Mouse (Mus musculus): ENCODE measurements around the gene Tmem91. TPM values are rescaled to one million over a fixed set of nuclear protein-coding genes. Genes with fewer than 3 reads are reported as not detected.

Gene Tmem91
- polyA plus RNA-seq, 1 experiment from 2014 or later: 2.2 TPM

GRCm38 (mm10) chr7:25652244-25652759, 22.7 kb downstream of the Tmem91 start:
- Histone ChIP-seq H3K4me3 (no peak overlapping the region), H3K27ac (no peak overlapping the region), H3K36me3 (replicated peaks) (no peaks in the 10 kb centered on the region), H3K9me3 (no peaks in the 10 kb centered on the region), H3K27me3 (ENCODE audit: poor library complexity, severe bottlenecking) (no peaks in the 10 kb centered on the region), H3K4me1 (peaks cover 11% of the 10 kb centered on the region)
- WGBS: 93% methylated on average over 12 of the region's 12 CpGs
- no peak for DNase-seq (ENCODE audit: extremely low spot score, low spot score)

DNA sequence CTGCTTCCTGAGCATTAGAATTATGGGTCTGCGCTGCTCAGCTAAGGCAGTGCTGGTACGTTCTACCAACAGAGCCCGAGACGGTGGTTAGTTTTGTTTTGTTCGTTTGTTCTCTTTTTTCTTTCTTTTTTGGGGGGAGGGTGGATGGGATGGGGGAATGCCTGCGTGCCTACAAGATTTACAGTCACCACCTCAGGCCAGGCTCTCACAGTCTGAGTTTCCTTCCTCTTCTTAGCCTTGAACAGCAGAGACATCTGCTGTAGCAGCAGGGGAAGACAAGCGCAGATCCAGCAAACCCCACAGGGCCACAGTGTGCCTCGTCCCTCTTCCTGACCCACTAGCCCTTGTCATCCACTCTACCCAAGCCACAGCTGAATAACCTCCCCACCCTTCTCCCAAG, 23.7 kb downstream of the Tmem91 start:
- DNase-seq (ENCODE audit: extremely low spot score, low spot score): no peak
- Histone ChIP-seq H3K9me3 (no peaks in the 10 kb centered on the region), H3K36me3 (replicated peaks) (no peaks in the 10 kb centered on the region), H3K27ac (no peak overlapping the region), H3K4me1 (peaks cover 8% of the 10 kb centered on the region; the same call in 1 of the 2 replicates), H3K27me3 (ENCODE audit: poor library complexity, severe bottlenecking) (no peaks in the 10 kb centered on the region), H3K4me3 (no peak overlapping the region)
- WGBS: 94% methylated on average over 8 of the region's 8 CpGs

DNA sequence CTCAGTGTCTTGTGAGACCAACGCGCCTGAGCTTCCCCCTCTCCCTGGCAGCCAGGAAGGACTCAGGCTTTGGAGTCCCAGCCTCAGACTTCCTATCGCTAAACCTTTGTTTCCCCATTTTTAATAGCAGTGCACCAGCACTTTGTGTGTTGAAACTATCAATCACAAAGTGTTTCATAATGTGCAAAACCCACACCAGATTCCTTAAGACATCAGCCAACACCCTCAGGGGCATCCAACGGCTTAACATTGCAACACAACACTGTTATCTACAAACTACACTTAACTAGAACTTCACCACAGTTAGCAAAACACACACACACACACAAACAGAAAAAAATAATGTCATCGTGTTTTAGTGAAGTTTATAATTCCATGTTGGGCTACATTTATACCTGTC, 25.1 kb downstream of the Tmem91 start:
- no peak for DNase-seq (ENCODE audit: extremely low spot score, low spot score)
- H3K4me1 ChIP-seq: peaks cover 13% of the 10 kb centered on the region
- no peak overlapping the region for H3K27ac ChIP-seq
- no peak overlapping the region for H3K4me3 ChIP-seq
- no peaks in the 10 kb centered on the region for H3K9me3 ChIP-seq
- no peaks in the 10 kb centered on the region for H3K27me3 ChIP-seq (ENCODE audit: poor library complexity, severe bottlenecking)
- 77% methylated on average over 5 of the region's 5 CpGs for WGBS
- H3K36me3 ChIP-seq (replicated peaks): no peaks in the 10 kb centered on the region

DNA sequence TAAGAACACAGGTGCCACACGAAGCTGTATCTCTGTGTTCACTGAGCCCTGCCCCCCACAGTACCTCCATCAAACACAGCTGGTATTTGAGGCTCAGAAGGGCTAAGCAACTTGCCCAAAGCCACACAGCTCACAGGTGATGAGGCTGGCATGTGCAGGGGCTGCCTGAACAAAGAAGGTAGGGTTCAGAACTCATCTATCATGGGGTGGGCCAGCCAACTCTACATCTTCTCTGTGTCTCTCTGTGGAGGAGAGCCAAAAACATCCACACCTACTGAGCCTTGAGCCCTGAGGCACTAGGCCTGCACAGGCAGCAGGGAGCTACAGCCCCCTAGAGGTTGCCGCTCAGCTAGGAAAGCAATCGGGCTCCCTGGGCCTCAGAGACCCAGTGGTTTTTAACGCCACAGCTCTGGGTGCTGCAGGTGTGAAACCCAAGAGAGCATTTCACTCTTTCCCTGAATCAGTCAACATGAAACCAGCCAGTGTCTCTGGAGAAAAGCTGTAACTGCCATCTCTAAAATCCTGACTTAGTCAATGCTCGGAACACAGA, 27.3 kb downstream of the Tmem91 start:
- 63% methylated on average over 5 of the region's 5 CpGs for WGBS
- no peak for DNase-seq (ENCODE audit: extremely low spot score, low spot score)

DNA sequence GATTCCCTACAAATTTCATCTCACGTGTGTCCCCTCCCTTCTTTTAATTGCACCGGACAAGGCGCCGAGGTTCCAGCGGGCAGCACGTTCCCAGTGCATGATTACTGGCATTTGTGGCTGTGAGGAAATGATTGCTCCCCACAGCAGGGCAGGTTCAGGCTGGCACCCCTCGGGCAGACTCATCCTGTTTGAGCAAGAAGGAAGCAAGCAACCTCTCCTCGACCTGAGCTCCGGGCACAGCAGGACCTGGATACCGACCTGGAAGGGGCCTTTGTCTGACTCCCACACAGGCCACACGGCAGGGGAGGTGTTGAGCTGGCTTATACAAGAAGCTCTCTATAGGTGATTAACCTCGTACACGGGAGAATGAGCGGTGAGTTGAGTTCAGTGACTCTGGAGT, 29.9 kb downstream of the Tmem91 start:
- no peak overlapping the region for H3K27ac ChIP-seq
- DNase-seq (ENCODE audit: extremely low spot score, low spot score): no peak
- no peaks in the 10 kb centered on the region for H3K27me3 ChIP-seq (ENCODE audit: poor library complexity, severe bottlenecking)
- H3K4me1 ChIP-seq: peaks cover 15% of the 10 kb centered on the region
- WGBS: 45% methylated on average over 14 of the region's 14 CpGs
- no peaks in the 10 kb centered on the region for H3K9me3 ChIP-seq
- 0 out of 2 replicates have a peak, but pooled peaks cover 3% of the 10 kb centered on the region for H3K36me3 ChIP-seq (replicated peaks)
- H3K4me3 ChIP-seq: no peak overlapping the region

More for the DNA sequence above, 27.3 kb downstream of the Tmem91 start:
- Histone ChIP-seq H3K4me3 (no peak overlapping the region), H3K27ac (no peak overlapping the region), H3K4me1 (peaks cover 15% of the 10 kb centered on the region), H3K27me3 (ENCODE audit: poor library complexity, severe bottlenecking) (no peaks in the 10 kb centered on the region), H3K36me3 (replicated peaks) (no peaks in the 10 kb centered on the region), H3K9me3 (no peaks in the 10 kb centered on the region)

- H3K4me3 ChIP-seq: no peak overlapping the region
- H3K27ac ChIP-seq: no peak overlapping the region
- 76% methylated on average over 4 of the region's 4 CpGs for WGBS
- H3K36me3 ChIP-seq (replicated peaks): peaks cover 6% of the 10 kb centered on the region; the same call in 1 of the 2 replicates
- DNase-seq (ENCODE audit: extremely low spot score, low spot score): no peak
- H3K4me1 ChIP-seq: peaks cover 14% of the 10 kb centered on the region
- no peaks in the 10 kb centered on the region for H3K27me3 ChIP-seq (ENCODE audit: poor library complexity, severe bottlenecking)
- H3K9me3 ChIP-seq: no peaks in the 10 kb centered on the region
Measured at GRCm38 (mm10) chr7:25644631-25645030, 30.3 kb downstream of the Tmem91 start.

DNA sequence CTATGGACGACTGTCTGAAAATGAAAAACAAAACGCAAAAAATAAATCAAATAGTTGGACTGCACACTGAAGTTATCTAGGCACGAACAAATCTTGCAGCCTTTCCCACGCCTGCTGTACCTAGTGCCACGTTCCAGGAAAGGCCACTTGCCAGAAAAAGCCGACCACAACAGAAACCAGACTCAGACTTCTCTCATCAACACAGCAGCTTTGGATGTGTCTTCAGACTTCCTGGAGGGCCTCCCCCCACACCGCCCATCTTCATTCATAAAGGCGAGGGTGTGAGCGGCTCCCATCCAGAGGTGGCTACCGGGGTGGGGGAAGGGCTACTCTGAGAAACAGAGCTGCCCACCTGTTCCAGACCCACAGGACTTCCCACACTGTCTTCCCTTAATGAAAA, 30.8 kb downstream of the Tmem91 start:
- Histone ChIP-seq H3K4me3 (no peak overlapping the region), H3K9me3 (no peaks in the 10 kb centered on the region), H3K27ac (no peak overlapping the region), H3K4me1 (peaks cover 12% of the 10 kb centered on the region), H3K36me3 (replicated peaks) (peaks cover 6% of the 10 kb centered on the region; the same call in 1 of the 2 replicates), H3K27me3 (ENCODE audit: poor library complexity, severe bottlenecking) (no peaks in the 10 kb centered on the region)
- DNase-seq (ENCODE audit: extremely low spot score, low spot score): no peak
- 82% methylated on average over 10 of the region's 10 CpGs for WGBS

- Histone ChIP-seq H3K9me3 (no peaks in the 10 kb centered on the region), H3K27ac (no peak overlapping the region), H3K36me3 (replicated peaks) (peaks cover 18% of the 10 kb centered on the region; the same call in 1 of the 2 replicates), H3K4me1 (peaks cover under 1% of the 10 kb centered on the region), H3K4me3 (no peak overlapping the region), H3K27me3 (ENCODE audit: poor library complexity, severe bottlenecking) (no peaks in the 10 kb centered on the region)
- DNase-seq (ENCODE audit: extremely low spot score, low spot score): no peak
- WGBS: 89% methylated on average over 4 of the region's 4 CpGs
Measured at GRCm38 (mm10) chr7:25639754-25640153, 35.2 kb downstream of the Tmem91 start.

DNA sequence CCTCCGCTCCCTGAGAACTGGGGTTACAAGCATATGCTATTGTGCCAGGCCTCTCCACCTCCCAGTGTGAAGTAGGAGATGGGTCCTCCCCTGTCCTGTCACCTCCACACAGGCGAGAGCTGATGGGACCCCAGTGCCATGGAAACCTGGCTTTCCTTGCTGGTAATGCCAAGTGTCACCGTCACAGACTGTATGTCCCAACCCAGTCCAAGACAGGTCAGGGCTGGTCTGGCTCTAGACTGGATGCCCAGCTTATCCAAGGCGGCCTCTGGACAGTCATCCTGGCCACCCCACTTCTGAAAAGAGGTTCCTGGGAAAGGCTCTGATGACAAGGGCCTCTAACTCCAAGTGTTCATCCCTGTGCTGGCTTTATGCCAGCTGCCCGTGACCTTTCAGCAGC, 37.9 kb downstream of the Tmem91 start:
- no peak overlapping the region for H3K4me3 ChIP-seq
- H3K9me3 ChIP-seq: no peaks in the 10 kb centered on the region
- no peaks in the 10 kb centered on the region for H3K27me3 ChIP-seq (ENCODE audit: poor library complexity, severe bottlenecking)
- H3K4me1 ChIP-seq: no peaks in the 10 kb centered on the region; the same call in 1 of the 2 replicates
- DNase-seq (ENCODE audit: extremely low spot score, low spot score): no peak
- peaks cover 20% of the 10 kb centered on the region; the same call in 1 of the 2 replicates for H3K36me3 ChIP-seq (replicated peaks)
- WGBS: 92% methylated on average over 5 of the region's 5 CpGs
- no peak overlapping the region for H3K27ac ChIP-seq

DNA sequence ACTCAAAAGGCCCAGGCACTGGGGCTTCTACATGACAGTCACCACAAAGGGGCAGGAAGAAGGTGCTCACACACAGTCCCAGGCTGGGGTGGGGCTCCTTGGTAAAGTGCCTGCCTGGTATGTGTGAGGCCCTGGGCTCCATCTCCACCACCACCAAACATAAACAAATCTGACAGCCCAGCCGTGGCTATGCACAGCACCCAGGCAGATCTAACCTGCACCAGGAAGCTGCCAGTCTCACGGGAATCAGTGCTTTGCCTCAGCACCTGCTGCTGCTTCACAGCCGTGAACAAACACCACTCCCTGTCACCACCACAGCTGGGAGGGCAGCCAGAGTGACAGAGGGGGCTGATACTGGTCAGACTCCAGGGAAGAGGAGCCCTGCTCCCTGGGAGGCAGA, 38.6 kb downstream of the Tmem91 start:
- DNase-seq (ENCODE audit: extremely low spot score, low spot score): no peak
- Histone ChIP-seq H3K4me3 (no peak overlapping the region), H3K9me3 (no peaks in the 10 kb centered on the region), H3K4me1 (no peaks in the 10 kb centered on the region; the same call in 1 of the 2 replicates), H3K27ac (no peak overlapping the region), H3K36me3 (replicated peaks) (peaks cover 21% of the 10 kb centered on the region), H3K27me3 (ENCODE audit: poor library complexity, severe bottlenecking) (no peaks in the 10 kb centered on the region)
- WGBS: 79% methylated on average over 3 of the region's 3 CpGs

GRCm38 (mm10) chr7:25632679-25633078, 42.3 kb downstream of the Tmem91 start:
- no peak overlapping the region for H3K4me3 ChIP-seq
- no peaks in the 10 kb centered on the region for H3K9me3 ChIP-seq
- 92% methylated on average over 5 of the region's 5 CpGs for WGBS
- no peak for DNase-seq (ENCODE audit: extremely low spot score, low spot score)
- H3K27me3 ChIP-seq (ENCODE audit: poor library complexity, severe bottlenecking): peaks cover 17% of the 10 kb centered on the region
- peaks cover 6% of the 10 kb centered on the region for H3K4me1 ChIP-seq
- no peak overlapping the region for H3K27ac ChIP-seq
- H3K36me3 ChIP-seq (replicated peaks): peaks cover 25% of the 10 kb centered on the region

GRCm38 (mm10) chr7:25628323-25628620, 46.7 kb downstream of the Tmem91 start:
- Histone ChIP-seq H3K27ac (no peak overlapping the region), H3K9me3 (no peaks in the 10 kb centered on the region), H3K36me3 (replicated peaks) (peaks cover 36% of the 10 kb centered on the region), H3K4me1 (peaks cover 17% of the 10 kb centered on the region), H3K4me3 (peak overlapping the region; percentile 48; the same call in 1 of the 2 replicates), H3K27me3 (ENCODE audit: poor library complexity, severe bottlenecking) (peaks cover 33% of the 10 kb centered on the region)
- 70% methylated on average over 8 of the region's 8 CpGs for WGBS
- DNase-seq (ENCODE audit: extremely low spot score, low spot score): no peak

GRCm38 (mm10) chr7:25627431-25628322, 47.3 kb downstream of the Tmem91 start:
- WGBS: 18% methylated on average over 38 of the region's 38 CpGs
- peaks cover 33% of the 10 kb centered on the region for H3K27me3 ChIP-seq (ENCODE audit: poor library complexity, severe bottlenecking)
- no peaks in the 10 kb centered on the region for H3K9me3 ChIP-seq
- H3K36me3 ChIP-seq (replicated peaks): peaks cover 34% of the 10 kb centered on the region
- peak overlapping the region; percentile 62 for H3K27ac ChIP-seq
- H3K4me3 ChIP-seq: peak overlapping the region; percentile 48
- peaks cover 17% of the 10 kb centered on the region for H3K4me1 ChIP-seq
- peak; percentile 41 for DNase-seq (ENCODE audit: extremely low spot score, low spot score)

All from forebrain, embryonic 10.5 days (tissue).